Mouse (Mus musculus) right cerebral cortex, adult 2 months (tissue): Measurements from ENCODE around the gene Chsy1.

ENCODE experiments used
- DNase-seq, 2 experiments: peaks; one replicate each; pipeline ENCODE4 v3.0.0; 2021 to 2022; ENCODE audit warnings: low spot score in 2 of 2

Chsy1 gene

DNA sequence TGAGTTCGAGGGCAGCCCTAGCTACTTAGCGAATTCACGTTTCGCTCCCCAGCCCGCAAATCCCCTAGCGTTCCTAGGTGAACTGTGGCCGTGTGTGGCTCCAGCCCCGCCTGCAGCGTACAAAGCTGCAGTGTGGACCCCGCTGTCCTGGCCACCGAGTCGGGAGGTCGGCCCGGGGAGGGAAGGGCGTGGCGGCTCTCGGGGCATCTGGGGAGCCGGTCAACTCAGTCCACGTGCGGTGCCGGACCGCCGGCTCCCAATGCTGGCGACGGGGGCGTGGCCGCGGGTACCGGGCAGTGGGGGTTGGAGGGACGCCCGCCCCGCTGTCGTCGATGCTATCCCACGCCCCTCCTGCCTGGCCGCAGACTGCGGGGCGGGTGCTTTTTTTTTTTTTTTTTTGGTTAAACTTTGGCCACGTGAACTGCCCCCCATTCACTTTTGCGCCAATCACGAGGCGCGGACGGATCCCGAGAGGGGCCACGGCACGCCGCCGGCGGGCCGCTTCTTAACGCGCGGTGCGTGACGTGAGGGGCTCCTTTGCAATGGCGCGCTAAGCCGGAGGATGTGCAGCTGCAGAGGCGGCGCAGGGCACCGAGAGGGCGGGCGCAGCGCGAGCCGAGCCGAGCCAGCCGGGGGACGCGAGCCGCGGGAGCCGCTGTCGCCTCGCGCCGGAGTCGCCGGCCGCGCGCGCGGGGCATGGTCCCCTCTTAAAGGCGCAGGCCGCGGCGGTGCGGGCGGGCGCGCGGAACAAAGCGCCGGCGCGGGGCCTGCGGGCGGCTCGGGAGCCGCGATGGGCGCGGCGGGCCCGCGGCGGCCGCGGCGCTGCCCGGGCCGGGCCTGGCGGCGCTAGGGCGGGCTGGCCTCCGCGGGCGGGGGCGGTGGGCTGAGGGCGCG lies at the start of gene Chsy1:
Gene Chsy1 (plus strand): TSS at position 555 of the 894 bp plus-strand sequence.
- peak; percentile 92 to 93 for DNase-seq

DNA sequence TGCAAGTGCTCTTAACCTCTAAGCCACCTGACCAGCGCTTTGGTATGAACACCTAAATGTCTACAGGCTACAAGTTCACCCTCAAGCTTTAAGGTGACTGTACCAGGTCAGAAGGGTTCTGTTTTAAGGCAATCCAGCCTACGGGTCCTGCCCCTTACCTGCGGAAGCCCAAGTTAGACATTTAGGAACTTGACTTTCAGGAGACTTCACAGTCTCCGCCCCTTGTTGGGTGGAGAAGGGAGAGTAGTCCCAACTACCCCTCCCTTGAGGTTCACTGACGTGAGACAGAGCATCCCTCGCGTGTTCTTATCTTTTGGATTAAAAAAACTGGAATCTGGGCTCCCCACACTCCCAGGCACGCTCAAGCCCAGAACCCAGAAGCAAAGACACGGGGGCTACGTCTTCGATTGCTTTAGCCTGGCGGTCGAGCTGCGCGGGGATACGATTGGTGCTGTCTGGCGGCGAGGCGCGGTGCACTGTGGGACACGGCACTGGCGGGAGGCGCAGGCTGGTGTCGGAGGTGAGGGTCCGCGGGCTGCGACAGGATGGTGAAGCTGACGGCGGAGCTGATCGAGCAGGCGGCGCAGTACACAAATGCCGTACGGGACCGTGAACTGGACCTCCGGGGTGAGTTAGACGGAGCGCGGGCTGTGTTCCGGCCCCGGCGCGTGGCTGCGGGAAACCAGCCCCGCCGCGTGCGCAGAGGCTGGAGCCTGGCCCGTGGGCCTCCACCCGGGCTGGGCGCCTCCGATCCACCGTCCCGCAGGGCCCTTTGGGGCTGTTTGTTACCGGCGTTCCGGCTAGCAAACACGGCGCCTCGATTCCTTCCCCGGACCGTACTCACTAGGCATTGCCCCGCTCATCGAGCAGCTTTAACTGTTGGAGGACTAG lies 49.0 kb upstream of the Chsy1 start:
- peak; percentile 88 to 90 for DNase-seq

DNA sequence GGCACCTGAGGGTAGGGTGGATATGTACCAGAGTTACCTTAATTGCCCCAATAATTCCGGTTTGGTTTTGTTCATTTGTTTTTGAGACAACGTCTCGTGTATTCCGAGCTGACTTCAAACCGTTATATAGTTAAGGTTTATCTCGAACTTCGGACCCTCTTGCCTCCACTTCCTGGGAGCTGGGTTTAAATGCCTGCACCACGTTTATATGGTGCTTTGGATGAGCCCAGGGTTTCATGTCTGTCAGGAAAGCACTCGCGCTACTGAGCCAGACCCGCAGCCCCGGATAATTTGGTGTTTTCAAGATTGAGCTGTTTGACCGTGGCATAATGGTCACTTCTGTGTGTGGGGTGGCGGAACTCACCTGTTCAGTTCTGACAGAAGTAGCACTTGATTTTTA lies 48.3 kb upstream of the Chsy1 start:
- no peak for DNase-seq

DNA sequence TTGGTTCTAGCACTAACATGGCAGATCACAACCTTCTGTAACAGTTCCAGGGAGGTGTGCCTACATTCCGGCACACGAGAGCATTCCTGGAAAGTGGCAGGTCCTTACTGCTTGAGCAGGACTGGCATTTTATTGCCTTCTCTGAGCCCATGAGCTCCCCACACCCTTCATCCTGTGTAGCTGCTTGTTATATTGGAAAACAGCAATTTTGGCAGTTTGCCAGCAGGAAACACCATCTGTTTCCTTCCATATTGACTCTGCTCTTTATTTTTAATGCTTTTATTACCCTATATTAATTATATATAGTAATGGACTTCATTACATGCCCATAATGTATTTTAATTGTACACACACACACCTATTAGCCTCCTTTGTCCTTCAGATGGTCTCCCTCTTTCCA lies 32.9 kb upstream of the Chsy1 start:
- peak; percentile 23 to 36 for DNase-seq

DNA sequence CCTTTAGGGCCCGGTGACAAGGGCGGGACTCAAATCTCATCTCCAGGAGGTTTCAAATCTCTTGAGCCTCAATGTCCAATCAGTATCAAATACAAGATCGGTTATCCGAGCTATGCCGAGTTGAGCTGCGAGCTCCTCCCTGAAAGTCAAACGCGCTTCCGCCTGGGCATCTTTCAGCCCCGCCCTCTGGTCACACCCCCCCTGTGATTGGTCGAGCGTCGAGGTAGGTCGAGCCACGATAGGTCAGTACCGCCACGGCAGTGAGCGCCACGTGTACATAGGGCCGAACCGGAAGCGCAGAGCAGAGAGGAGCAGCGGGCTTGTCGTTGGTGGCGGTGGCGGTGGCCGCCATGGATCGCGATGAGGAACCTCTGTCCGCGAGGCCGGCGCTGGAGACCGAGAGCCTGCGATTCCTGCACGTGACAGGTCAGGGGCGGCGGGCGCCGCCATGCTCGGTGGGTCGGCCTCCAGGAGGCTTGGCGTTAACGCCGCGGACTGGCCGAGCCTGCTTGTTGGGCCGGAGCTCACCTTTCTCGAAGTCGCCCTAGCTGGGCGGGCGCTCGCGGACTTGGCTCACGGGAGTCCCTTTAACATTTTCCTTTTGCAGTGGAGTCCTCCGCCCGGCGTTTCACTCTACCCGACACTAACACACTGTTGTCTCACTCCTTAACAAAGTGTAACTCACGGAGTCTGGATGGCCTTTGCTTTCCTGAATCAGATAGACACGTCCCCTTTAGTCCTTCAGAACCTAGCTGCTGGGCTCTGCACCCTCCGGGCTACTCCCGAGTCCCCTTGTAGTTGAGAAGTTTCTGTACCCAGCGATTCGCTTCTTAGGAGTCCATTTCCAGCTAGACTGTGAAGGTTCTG lies 29.7 kb upstream of the Chsy1 start, which contains the start of gene Selenos:
Gene Selenos (plus strand): TSS at position 286 of the 867 bp plus-strand sequence.
- DNase-seq: peak; percentile 97 to 98

DNA sequence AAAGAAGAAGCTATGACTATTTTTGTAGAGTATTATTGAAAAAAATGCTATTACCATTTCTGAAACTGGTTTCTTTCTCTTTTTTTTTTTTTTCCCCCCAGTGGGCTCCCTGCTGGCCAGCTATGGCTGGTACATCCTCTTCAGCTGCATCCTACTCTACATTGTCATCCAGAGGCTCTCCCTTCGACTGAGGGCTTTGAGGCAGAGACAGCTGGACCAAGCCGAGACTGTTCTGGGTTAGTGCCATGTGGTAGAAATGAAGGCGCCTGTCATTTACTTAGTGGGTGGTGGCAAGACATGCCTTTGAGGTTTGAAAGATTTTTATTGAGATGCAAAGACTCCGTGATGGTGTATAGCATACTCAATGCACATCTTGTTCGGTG lies 29.1 kb upstream of the Chsy1 start:
- DNase-seq: peak in 1 of 2 experiments; percentile 18

DNA sequence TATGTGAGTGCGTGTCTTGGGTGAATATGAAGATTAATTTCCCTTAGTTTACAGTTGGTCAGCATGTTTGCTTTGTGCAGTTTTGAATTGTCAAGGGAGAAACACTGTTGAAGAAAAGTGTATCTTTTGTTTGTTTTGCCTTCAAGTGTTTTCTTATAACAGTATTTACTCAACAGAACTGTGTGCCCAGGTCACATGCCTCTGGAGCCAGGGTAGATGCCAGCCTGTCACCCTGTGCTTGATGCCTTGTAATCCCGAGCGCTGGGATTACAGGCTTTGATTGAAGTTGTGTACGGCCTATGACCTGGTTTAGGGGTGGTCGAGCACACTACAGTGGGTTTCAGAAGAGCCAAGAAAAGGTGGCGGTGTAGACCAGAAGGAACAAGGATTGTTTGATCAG lies 25.6 kb upstream of the Chsy1 start:
- no peak for DNase-seq

DNA sequence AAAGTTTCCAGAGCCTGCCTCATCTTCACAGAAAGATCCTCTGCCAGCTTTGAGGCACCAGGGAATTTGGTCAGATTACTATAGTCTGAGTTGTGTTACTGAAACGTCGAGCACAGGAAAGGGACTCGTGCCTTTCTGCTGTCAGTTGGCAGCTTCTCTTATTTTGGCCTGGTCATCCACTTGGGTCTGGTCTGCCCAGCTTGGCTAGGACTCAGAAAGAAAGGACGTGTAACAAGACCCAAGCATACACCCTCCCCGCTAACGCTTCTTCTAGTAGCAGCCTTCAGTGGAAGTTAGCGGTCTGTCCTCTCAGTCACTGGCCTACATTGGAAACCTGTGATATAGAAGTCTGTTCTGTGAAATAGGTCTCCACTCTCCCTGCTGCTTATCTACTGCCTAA lies 24.8 kb upstream of the Chsy1 start:
- no peak for DNase-seq

DNA sequence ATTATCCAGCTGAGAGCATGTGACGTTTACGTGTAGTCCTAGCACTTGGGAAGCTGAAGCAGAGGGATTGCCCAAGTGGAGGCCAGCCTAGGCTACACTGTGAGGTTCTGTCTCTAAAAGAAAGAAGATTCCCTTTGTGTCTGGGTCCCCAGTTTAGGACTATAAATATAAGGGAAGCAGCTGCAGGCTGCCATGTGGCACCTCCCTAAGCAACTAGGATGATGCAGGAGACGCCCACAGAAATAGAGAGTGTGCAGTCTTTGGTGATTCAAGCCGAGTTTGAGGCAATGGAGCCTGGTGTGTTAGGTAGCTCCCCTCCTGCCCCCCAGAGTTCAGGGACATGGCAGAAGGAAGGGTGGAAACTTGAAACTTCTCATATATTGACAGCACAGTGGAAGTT lies 21.7 kb upstream of the Chsy1 start:
- DNase-seq: peak; percentile 58 to 69

DNA sequence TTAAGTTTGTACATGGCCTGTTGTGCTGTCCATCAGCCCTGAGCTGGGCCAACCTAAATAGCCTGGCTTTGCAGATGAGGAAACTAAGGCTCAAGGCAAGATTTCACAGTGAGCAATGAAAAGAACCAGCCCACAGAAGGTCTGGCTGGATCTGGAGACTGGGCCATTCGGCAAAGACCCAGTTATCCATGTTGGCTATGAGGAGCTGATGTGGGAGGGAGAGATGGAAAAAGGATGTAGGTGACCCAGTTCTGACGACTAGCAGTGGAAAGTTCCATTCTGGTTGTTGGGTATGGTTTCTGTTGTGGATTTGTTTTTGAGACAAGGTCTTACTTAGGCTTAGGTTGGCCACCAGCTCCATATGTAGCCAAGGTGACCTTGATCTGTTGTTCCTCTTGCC lies 21.2 kb upstream of the Chsy1 start:
- DNase-seq: peak; percentile 26 to 39

DNA sequence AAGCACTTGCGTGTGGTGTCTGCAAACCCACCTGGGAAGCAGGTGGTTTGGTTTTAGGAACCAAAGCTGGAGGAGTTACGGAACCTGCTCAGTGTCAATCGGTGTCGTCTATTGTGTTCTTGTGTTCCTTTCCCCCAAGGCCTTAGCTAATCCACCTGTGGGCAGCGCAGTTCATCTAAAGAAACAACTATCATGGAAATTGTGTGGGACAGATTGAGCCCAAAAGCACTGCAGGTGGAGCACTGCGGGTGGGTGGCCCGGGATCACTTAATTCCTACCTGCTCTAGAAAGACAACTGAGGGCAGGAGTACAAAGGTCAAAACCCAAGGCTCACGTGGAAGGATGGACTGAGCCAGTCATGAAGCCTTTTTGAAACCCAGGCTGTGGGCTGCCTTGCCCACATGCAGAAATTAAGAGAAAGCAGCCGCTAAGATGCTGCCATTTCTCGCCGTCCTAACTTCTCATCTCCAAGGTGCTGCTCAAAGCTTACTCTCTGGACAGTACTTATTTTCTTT lies 18.6 kb upstream of the Chsy1 start:
- DNase-seq: no peak

DNA sequence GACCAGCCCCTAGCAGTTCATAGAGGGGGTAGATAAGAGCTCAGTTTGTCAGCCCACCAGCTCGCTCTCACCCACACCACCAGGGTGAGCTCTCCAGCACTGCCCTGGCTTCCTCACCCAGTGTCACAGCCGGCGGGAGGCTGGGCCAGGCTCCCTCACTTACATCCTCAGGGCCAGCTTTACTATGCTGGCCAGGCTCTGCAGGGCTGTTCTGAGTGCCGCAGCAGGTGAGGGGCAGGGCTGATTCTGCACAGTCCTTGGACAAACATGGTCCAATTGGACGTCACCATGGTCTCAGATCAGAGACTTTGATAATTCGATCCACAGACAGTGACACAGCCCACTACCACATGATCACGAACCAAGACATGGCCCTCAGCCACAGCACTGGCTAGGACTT lies 17.8 kb upstream of the Chsy1 start:
- DNase-seq: no peak

DNA sequence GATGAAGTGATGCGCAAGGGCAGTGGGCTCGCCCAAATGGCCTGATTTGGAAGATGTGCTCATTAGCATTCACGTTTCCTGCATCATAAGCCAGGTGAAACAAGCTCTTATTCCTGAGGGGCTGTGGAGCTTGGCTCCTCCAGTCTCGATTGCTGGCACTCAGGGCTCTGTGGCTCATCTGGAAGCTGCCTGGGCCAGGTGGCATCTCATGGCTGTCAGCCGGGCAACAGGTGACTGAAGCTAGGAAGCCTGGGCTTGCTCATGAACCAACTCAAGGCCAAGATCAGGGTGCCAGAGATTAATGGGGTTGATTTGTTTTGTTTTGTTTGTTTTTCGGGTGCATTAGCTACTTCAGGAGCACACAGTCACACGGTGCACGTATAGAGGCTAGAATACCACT lies 16.7 kb upstream of the Chsy1 start:
- no peak for DNase-seq

DNA sequence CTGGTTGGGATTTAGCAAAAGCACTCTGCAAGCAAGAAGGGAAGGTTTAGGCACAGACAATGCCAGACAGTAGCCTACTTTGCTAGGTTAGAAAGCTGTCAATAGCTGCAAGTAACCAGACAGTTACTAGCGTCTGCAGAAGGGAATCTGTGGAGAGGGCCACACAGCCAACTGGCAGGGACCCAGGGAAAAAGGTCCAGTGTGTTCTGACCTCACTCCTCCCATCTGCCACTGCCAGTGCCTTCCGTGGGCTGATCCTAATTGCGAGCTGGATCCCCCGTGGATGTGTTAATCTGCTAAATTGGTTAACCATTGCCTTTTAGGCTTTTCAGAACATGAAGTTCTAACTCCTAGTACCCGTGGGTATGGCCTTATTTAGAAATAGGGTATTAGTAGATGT lies 15.2 kb upstream of the Chsy1 start:
- no peak for DNase-seq

DNA sequence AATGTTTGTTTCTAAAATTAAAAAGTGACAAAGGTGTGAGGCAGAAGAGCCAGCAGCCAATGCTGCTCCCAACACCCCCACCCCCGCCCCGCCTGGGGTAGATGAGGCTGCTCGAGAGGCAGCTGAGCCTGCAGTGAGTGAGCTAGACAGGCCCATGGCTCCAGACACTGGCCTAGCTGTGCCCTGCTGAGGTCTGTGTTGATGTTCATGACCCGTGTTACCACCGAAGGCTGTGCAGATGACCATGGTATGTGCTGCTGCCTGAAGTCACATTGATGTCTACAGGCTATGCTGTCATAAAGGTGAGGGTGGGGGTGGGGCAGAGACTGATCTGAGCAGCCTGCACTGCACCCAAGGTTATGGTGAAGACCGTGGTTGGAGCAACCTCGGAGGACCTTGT lies 10.5 kb upstream of the Chsy1 start:
- no peak for DNase-seq

DNA sequence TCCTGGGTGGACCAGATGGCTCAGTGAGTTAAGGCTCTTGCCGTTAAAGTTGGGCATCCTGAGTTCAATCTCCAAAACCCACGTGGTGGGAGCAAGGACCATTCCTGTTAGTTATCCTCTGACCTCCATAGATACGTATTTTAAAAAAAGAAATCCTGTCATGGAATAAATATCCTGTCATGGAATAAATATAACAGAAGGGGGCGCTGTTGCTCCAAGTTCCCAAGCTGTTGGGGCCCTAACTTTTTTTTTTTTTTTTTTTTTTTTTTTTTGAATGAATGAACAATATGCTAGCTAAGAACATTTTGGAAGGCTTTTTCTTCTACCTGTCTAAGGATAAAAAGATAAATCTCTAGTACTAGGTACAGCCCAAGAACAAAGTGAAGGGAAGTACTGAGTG lies 7.4 kb upstream of the Chsy1 start:
- DNase-seq: no peak

DNA sequence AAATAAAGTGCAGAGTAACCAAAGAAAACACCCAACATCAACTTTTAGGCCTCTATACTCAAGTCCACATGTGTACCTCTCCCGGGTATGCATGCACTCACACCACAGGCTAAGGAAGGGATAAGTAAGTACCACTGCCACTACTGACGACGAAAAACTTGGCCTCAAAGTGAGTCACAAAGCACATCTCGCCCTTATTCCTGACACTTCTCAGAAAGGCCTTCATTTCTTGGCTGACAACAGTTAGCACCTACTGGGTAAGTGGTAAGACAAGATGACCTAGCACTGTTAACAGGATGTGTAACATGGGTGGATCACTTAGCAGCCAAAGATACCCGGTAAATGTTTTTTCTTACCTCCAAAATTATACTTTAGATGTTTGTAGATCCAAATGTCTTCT lies 4.8 kb upstream of the Chsy1 start:
- no peak for DNase-seq

DNA sequence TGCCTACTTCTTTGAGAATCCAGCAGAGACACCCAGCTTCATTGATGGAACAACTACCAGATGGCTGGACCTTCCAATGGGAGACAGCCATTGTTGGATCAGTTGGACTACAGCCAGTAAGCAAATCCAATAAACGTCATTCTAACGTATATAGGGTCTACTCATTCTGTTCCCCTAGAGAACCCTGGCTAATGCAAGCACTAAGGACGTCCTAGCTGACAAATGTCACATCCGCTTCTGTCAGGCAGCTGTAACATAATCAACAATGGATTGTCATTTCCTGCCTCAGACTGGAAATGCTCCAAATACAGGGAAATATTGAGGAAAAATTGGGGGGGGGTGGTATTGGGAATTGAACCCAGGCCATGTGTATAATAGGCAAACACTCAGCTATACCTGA lies 3.5 kb upstream of the Chsy1 start:
- DNase-seq: no peak

DNA sequence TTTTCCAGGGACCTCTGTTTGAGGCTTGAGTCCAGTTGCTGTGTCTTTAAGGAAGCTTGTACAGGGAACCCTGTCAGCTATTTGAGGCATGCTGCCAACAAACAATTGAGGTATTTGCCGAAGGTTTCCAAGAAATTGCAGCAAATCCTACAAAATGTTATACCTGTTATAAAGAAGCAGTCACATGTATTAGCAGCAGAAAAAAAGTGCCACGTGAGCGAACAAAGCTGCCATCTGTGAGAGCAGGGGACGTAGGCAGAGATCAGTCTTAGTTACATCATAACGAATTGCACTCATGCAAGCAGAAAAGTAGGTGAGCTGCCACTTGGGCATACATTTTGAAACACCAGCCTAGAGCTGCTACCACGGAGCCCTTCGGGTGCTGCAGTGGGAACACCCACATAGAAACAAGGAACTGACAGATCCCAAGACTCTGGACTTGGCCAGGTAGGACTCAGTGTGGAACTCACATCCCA lies 2.7 kb upstream of the Chsy1 start:
- DNase-seq: no peak

DNA sequence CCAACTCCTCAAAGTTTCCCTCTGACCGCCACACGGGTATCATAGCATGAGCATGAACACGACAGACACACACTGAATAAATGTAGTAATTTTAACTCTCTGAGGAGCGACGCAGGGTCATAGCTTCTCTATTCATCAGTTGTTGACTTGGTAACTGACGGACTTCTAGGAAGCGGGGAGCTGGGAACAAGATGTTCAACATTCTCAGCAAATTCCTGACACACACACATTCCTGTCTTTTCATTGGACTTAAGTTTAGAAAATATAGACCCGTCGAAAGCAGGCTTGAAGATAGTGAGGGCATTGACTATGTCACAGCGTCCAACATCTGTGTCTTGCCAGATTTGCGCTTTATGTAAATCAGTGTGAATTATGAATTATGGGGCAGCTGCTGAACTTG lies 2.1 kb upstream of the Chsy1 start:
- no peak for DNase-seq

DNA sequence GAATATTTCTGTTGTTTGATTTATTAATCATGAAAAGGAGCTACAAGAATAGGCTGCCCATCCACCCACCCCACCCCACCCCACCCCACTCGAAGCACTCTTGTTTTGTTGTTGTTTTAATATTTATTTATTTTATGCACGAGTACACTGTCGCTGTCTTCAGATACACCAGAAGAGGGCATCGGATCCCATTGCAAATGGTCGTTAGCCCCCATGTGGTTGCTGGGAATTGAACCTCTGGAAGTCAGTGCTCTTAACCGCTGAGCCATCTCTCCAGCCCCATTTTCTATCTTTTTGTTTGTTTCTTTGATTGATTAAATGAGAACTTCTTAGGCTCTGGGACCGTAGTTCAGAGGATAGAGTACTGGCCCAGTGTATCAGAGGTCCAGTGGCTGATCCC lies 1.4 kb upstream of the Chsy1 start:
- no peak for DNase-seq
